ENCODE assay signal across 8 mouse cellular contexts in genomic region chr11:28808685-28809084, GRCm38 (mm10). TPM values are rescaled to one million over a fixed set of nuclear protein-coding genes. Genes with fewer than 3 reads are reported as not detected.
A peak's percentile ranks its signal among the peaks of the same experiment; 100 is the strongest.
DNase-seq lines count a peak whose midpoint lies in the region.

No protein-coding gene starts in this region.

- DNase-seq in adrenal gland, adult (ENCODE audit: inconsistent age in 2 of 2, low spot score in 1 of 2), result peak; percentile 12 to 80
- DNase-seq in adrenal gland, postnatal 4 days (ENCODE audit: low spot score in 2 of 2), result no peak
- DNase-seq in left cerebral cortex, adult 18-20 months (ENCODE audit: low spot score in 2 of 2), result peak; percentile 12 to 18
- DNase-seq in left cerebral cortex, postnatal 36 days (ENCODE audit: low spot score in 2 of 2), result no peak
- peak; percentile 24 for DNase-seq in adrenal gland, adult 2 months
- DNase-seq in heart, postnatal 4 days, result peak; percentile 12
- DNase-seq in mesoderm, embryonic 11.5 days (ENCODE audit: low read depth, low spot score), result peak; percentile 43
- DNase-seq in thymus, postnatal 25 days, result no peak

- intact Hi-C loops in left cerebral cortex, postnatal 36 days (cut with DNase I), result loop anchor here (5.0 kb wide), 1 partner anchor 234 kb away; no protein-coding TSS in a partner anchor

RNA-seq across cellular contexts. Expression of gene Efemp1, which starts 44.3 kb away (rescaled TPM):
- total RNA-seq in adrenal gland, postnatal 4 days (2021), result 10 to 100 TPM; 14.4 to 15.4 TPM
- total RNA-seq in left cerebral cortex, adult 18-20 months (2021), result 10 to 100 TPM; 17.1 to 17.7 TPM
- 1 to 10 TPM; 7.8 to 8.6 TPM for total RNA-seq in left cerebral cortex, postnatal 36 days (2021)
- 10 to 100 TPM; 45.2 to 98.9 TPM for total RNA-seq in adrenal gland, adult 2 months (2021)
- polyA plus RNA-seq in adrenal gland, adult 2 months (2012; rRNA removed), result 38.7 and 59.8 TPM in 2 replicates
- total RNA-seq in heart, postnatal 4 days (2021), result 10 to 100 TPM; 12.6 to 14.3 TPM

Comparison
In these comparisons a context has a peak if more than half of its experiments do, and no peak if none do; other contexts are left out.
1. DNase-seq: peak in adrenal gland, adult (2 of 2), left cerebral cortex, adult 18-20 months (2 of 2), adrenal gland, adult 2 months (single experiment), heart, postnatal 4 days (single experiment) and mesoderm, embryonic 11.5 days (single experiment); none in adrenal gland, postnatal 4 days (0 of 2), left cerebral cortex, postnatal 36 days (0 of 2) and thymus, postnatal 25 days (single experiment).